Mouse (Mus musculus): ENCODE data around the gene Bri3bp. TPM values are rescaled to one million over a fixed set of nuclear protein-coding genes. Genes with fewer than 3 reads are reported as not detected.
"Not testable (repeated sequence)": the region's sequence is repeated elsewhere in the genome, so short reads cannot be mapped to it uniquely, and the experiment has no call there.

Gene Bri3bp
- polyA plus RNA-seq, 1 experiment, result 24.8 TPM

DNA sequence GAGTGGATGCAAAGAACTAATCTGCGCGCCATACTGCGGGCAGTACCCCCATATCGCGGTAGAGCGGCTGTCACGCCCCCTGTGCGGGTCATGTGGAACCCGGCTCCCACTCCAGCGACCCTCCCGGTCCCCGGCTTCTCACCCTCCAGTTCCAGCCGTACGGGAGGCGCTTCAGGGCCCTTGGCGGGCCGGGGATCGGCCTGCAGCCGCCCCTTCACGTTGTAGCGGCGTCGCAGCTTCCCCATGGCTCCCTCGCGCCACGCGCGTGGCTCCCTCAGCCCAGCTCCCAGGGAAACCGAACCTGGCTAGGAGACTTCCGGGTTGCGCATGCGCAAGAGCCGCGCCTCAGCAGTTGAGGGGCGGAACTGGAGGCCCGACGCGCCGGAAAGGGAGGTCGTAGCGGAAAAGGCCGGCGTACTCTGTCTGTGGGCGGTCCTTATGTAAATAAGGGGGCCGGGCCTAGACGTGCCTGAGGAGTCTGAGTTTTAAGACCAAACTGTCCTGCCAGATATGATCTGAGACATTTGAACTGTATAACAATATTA lies 7.5 kb upstream of the Bri3bp start, which contains the start of gene Dhx37:
Gene Dhx37 (minus strand): TSS at position 329 of the 545 bp plus-strand sequence.
- peak within 1 kb of the TSS; percentile 75 for H3K4me3 ChIP-seq
- peaks cover 10% of the 10 kb centered on the region for H3K79me2 ChIP-seq (ENCODE audit: control insufficient read depth, insufficient read depth)
- no peak for TF ChIP-seq E2F4 (IDR thresholded peaks at IDR 0.05; ENCODE audit: insufficient read depth)
- TF ChIP-seq POLR2AphosphoS2 (IDR thresholded peaks at IDR 0.05; ENCODE audit: insufficient read length, low read depth), result peak; percentile 84
- TF ChIP-seq REST (IDR thresholded peaks at IDR 0.05; ENCODE audit: insufficient read depth, insufficient read length), result no peak
- no peak for TF ChIP-seq MYOG (IDR thresholded peaks at IDR 0.05; ENCODE audit: control insufficient read depth in 1 of 3, insufficient read depth in 1 of 3, insufficient read length in 2 of 3, low read depth in 2 of 3)
- TF ChIP-seq POLR2A (IDR thresholded peaks at IDR 0.05; ENCODE audit: insufficient read length, low read depth), result peak; percentile 93
- no peak for TF ChIP-seq MYOD1 (IDR thresholded peaks at IDR 0.05; ENCODE audit: control insufficient read depth in 1 of 3, insufficient read length in 2 of 3, low read depth in 2 of 3)
- no peak for TF ChIP-seq CEBPB (IDR thresholded peaks at IDR 0.05; ENCODE audit: insufficient read depth, poor library complexity, severe bottlenecking)
- TF ChIP-seq MAX (IDR thresholded peaks at IDR 0.05; ENCODE audit: low read depth), result no peak
- no peak for TF ChIP-seq TCF3 (IDR thresholded peaks at IDR 0.05; ENCODE audit: insufficient read length, low read depth)
- TF ChIP-seq TCF12 (IDR thresholded peaks at IDR 0.05; ENCODE audit: insufficient read depth, poor library complexity, severe bottlenecking), result no peak
- TF ChIP-seq USF1 (IDR thresholded peaks at IDR 0.05; ENCODE audit: low read depth), result no peak
- TF ChIP-seq SRF (IDR thresholded peaks at IDR 0.05; ENCODE audit: control insufficient read depth, insufficient read length, low read depth), result peak; percentile 42
- peak within 1 kb of the TSS; percentile 83 for H3ac ChIP-seq (ENCODE audit: control insufficient read depth, insufficient read length)
- H3K4me2 ChIP-seq (ENCODE audit: low read depth), result peak within 1 kb of the TSS; percentile 74
- no peaks in the 10 kb centered on the region for H3K27me3 ChIP-seq (ENCODE audit: control insufficient read depth, insufficient read depth, insufficient read length)
- no peaks in the 10 kb centered on the region for H3K36me3 ChIP-seq (ENCODE audit: control insufficient read depth, insufficient read depth)

DNA sequence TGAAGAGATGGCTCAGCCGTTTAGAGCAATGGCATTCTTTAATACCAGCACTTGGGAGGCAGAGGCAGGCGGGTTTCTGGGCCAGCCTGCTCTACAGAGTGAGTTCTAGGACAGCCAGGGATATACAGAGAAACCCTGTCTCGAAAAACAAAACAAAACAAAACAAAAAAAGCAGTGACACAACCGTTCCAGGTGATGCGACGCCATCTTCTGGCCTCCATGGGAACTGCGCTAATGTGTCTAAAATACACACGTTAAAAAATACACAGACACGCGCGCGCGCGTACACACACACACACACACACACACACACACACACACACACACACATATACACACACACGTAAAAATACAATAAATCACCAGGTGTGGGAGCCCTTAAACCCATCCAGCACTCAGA lies 7.0 kb upstream of the Bri3bp start:
- Histone ChIP-seq H3K4me2 (ENCODE audit: low read depth) (peak overlapping the region; percentile 45), H3K4me3 (peak overlapping the region; percentile 75), H3ac (ENCODE audit: control insufficient read depth, insufficient read length) (peak overlapping the region; percentile 83)

GRCm38 (mm10) chr5:125440583-125441233 lies 660 bp upstream of the Bri3bp start:
- H3K4me3 ChIP-seq, result peak overlapping the region; percentile 49
- H3K79me2 ChIP-seq (ENCODE audit: control insufficient read depth, insufficient read depth), result peaks cover 30% of the 10 kb centered on the region
- TF ChIP-seq MYOD1 (IDR thresholded peaks at IDR 0.05; ENCODE audit: control insufficient read depth in 1 of 3, insufficient read length in 2 of 3, low read depth in 2 of 3) (no peak), MYOG (IDR thresholded peaks at IDR 0.05; ENCODE audit: control insufficient read depth in 1 of 3, insufficient read depth in 1 of 3, insufficient read length in 2 of 3, low read depth in 2 of 3) (no peak), TCF3 (IDR thresholded peaks at IDR 0.05; ENCODE audit: insufficient read length, low read depth) (no peak), E2F4 (IDR thresholded peaks at IDR 0.05; ENCODE audit: insufficient read depth) (no peak), POLR2A (IDR thresholded peaks at IDR 0.05; ENCODE audit: insufficient read length, low read depth) (no peak), TCF12 (IDR thresholded peaks at IDR 0.05; ENCODE audit: insufficient read depth, poor library complexity, severe bottlenecking) (no peak), MAX (IDR thresholded peaks at IDR 0.05; ENCODE audit: low read depth) (no peak)
- H3K36me3 ChIP-seq (ENCODE audit: control insufficient read depth, insufficient read depth), result no peaks in the 10 kb centered on the region
- no peaks in the 10 kb centered on the region for H3K27me3 ChIP-seq (ENCODE audit: control insufficient read depth, insufficient read depth, insufficient read length)
- H3ac ChIP-seq (ENCODE audit: control insufficient read depth, insufficient read length), result peak overlapping the region; percentile 47
- peak overlapping the region; percentile 77 for H3K4me2 ChIP-seq (ENCODE audit: low read depth)

More for the DNA sequence above, 7.0 kb upstream of the Bri3bp start:
- H3K27me3 ChIP-seq (ENCODE audit: control insufficient read depth, insufficient read depth, insufficient read length); H3K36me3 ChIP-seq (ENCODE audit: control insufficient read depth, insufficient read depth); H3K79me2 ChIP-seq (ENCODE audit: control insufficient read depth, insufficient read depth): not testable (repeated sequence)

DNA sequence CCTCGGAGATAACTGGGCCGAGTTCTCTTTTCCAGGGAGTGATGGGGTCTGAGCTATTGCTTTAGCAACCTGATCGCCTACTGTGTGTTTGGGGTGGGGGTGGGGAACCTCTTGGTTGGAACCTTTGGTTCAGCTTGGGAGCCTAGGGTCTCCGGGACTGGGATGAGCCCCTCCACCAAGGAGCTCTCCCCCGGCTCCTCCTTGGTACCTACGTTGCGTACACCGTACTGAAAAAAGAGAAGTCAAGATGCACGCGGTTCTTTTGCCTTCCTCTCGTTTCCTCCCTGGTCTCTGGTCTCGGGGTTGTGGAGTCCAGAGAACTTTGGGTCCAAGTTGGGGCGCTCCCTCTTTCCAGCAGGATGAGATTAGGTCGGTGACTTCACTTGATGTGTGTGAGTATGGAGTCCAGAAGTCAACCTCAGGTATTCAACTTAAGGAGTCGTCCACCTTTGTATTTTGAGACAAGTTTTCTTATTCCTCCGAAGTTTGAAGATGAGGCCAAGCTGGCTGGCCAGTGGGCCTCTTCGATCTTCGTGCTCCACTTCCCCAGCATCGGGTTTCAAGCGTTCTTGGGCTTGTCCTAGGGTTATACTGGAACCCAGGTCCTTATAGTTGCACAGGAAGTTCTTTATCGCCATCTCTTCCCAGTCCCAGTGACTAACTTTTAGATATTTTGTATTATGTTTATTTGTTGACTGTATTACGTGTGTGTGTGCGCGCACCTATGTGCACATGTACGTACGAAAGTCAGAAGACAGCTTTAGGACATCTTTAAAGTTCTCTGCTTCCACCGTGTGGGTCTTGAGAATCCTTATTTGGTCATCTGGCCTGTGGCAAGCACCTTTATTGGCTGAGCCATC lies 998 bp downstream of the Bri3bp start:
- Histone ChIP-seq H3K4me2 (ENCODE audit: low read depth) (peak overlapping the region; percentile 84), H3K27me3 (ENCODE audit: control insufficient read depth, insufficient read depth, insufficient read length) (no peaks in the 10 kb centered on the region), H3ac (ENCODE audit: control insufficient read depth, insufficient read length) (peak overlapping the region; percentile 47), H3K4me3 (peak overlapping the region; percentile 49), H3K36me3 (ENCODE audit: control insufficient read depth, insufficient read depth) (no peaks in the 10 kb centered on the region), H3K79me2 (ENCODE audit: control insufficient read depth, insufficient read depth) (peaks cover 33% of the 10 kb centered on the region)
- no peak for TF ChIP-seq REST (IDR thresholded peaks at IDR 0.05; ENCODE audit: insufficient read depth, insufficient read length)
- no peak for TF ChIP-seq POLR2AphosphoS2 (IDR thresholded peaks at IDR 0.05; ENCODE audit: insufficient read length, low read depth)
- TF ChIP-seq MYOG (IDR thresholded peaks at IDR 0.05; ENCODE audit: control insufficient read depth in 1 of 3, insufficient read depth in 1 of 3, insufficient read length in 2 of 3, low read depth in 2 of 3), result no peak
- no peak for TF ChIP-seq MAX (IDR thresholded peaks at IDR 0.05; ENCODE audit: low read depth)
- no peak for TF ChIP-seq TCF12 (IDR thresholded peaks at IDR 0.05; ENCODE audit: insufficient read depth, poor library complexity, severe bottlenecking)
- TF ChIP-seq E2F4 (IDR thresholded peaks at IDR 0.05; ENCODE audit: insufficient read depth), result no peak
- TF ChIP-seq MYOD1 (IDR thresholded peaks at IDR 0.05; ENCODE audit: control insufficient read depth in 1 of 3, insufficient read length in 2 of 3, low read depth in 2 of 3), result no peak
- no peak for TF ChIP-seq SRF (IDR thresholded peaks at IDR 0.05; ENCODE audit: control insufficient read depth, insufficient read length, low read depth)
- no peak for TF ChIP-seq TCF3 (IDR thresholded peaks at IDR 0.05; ENCODE audit: insufficient read length, low read depth)
- no peak for TF ChIP-seq USF1 (IDR thresholded peaks at IDR 0.05; ENCODE audit: low read depth)
- no peak for TF ChIP-seq POLR2A (IDR thresholded peaks at IDR 0.05; ENCODE audit: insufficient read length, low read depth)
- no peak for TF ChIP-seq CEBPB (IDR thresholded peaks at IDR 0.05; ENCODE audit: insufficient read depth, poor library complexity, severe bottlenecking)

Data from myocyte (in vitro differentiated cells).